Mouse (Mus musculus): ENCODE results near the gene Smarcb1.

Gene Smarcb1

DNA sequence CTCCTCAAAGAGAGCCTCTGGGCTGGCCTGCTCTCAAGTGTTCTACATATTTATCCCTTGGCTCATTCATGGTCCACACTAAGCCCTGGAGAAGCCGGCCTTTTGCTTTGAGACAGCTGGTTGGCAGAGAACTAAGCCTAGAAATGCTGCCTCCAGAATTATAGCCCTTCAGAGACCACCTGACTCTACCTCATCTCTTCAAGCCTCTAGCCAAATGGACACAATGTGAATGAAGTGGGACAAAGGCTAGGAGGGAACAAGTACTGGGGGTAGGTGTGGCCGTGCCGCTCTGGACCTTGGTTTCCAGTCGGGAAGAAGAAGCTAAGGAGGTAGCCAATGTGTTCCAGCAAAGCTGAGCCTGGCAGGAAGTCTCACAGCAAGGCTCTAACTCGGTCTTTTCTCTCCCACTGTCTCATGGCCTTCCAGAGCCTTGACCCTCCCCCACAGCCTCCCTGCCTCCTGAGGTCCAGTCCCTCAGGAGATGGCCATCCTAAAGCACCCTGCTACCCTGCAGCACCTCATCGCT is 23.3 kb downstream of the Smarcb1 start:
- in situ Hi-C loops (cut with MboI; ENCODE audit: low pct_unique_long_range_greater_than_20kb in 1 of 2, low sequenced_read_pairs in 2 of 2, unreplicated experiment in 1 of 2), result no loop called here

DNA sequence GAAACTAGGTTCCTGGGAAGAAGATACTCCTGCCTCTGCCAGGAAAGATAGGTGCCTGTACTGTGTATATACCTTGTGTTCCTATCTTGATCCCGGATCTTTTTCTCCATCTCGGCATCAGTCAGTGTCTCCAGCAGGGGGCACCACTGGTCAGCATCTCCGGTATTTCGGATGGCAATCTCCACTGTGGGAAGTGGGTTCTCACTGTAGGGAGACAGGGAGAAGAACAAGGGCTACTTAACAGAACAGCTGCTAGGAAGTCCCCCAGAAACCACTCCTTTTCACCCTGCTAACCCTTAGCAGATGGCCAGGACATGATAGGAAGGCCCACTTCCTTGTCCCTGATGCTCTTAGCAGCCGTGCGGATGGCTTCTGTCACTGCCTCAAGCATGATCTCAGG is 24.0 kb downstream of the Smarcb1 start:
- in situ Hi-C loops (cut with MboI; ENCODE audit: low pct_unique_long_range_greater_than_20kb in 1 of 2, low sequenced_read_pairs in 2 of 2, unreplicated experiment in 1 of 2), result no loop called here

DNA sequence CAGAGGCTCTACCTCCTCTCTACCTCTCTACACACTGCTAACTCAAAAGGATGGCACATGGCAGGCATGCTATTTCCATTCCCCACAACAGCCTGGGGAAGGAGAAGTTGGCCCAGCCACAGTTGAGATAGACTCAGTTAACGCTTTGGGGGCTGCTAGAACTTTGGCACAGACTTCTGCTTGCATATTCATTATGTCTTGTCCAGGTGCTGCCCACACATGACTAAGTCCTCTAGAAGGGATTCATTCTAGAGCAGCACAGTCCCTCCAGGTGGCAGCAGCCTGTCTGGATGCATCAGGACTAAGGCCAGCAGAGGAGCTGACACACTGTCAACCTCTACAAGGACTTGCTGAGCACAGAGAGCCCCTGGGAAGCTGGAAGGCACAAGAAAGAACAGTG is 25.2 kb downstream of the Smarcb1 start:
- in situ Hi-C loops (cut with MboI; ENCODE audit: low pct_unique_long_range_greater_than_20kb in 1 of 2, low sequenced_read_pairs in 2 of 2, unreplicated experiment in 1 of 2), result no loop called here

DNA sequence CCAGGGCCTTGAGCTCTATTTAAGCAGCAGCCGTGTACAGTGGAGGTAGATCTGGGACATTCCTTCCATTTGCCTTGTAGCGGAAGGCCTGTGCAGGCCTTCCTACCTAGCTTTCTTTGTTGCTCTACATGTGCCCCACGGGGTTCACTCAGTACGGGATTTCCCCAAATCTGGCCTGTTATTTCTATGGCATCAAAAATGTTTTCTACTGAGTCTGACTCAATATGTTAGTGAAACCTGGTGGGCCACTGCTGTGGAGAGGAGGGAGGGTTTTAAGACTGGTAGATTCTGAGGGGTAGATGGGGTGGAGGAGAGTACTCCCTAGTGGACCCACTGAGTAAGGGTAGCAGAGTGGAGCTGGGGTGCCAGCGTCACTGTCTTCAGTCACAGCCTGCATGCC is 25.7 kb downstream of the Smarcb1 start:
- in situ Hi-C loops (cut with MboI; ENCODE audit: low pct_unique_long_range_greater_than_20kb in 1 of 2, low sequenced_read_pairs in 2 of 2, unreplicated experiment in 1 of 2), result no loop called here

DNA sequence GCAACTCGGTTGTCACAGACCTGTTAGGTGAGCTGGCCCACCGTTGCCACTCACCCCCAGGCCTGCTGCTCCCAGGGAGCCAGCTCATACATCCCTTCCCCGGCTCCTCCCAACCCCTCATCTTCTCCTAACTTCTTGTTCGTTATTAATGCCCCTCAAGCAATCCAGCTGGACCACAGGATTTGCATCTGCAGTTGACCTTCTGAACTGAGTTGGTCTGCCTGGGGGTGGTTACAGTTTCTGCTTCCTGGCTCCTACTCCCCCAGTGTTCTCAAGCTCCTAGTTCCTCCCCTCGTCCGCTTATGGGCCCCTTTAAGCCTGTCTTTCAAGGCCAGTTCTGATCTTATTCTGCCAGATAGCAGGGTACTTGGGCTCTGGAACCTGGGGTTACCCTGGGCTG is 26.8 kb downstream of the Smarcb1 start:
- in situ Hi-C loops (cut with MboI; ENCODE audit: low pct_unique_long_range_greater_than_20kb in 1 of 2, low sequenced_read_pairs in 2 of 2, unreplicated experiment in 1 of 2), result no loop called here

DNA sequence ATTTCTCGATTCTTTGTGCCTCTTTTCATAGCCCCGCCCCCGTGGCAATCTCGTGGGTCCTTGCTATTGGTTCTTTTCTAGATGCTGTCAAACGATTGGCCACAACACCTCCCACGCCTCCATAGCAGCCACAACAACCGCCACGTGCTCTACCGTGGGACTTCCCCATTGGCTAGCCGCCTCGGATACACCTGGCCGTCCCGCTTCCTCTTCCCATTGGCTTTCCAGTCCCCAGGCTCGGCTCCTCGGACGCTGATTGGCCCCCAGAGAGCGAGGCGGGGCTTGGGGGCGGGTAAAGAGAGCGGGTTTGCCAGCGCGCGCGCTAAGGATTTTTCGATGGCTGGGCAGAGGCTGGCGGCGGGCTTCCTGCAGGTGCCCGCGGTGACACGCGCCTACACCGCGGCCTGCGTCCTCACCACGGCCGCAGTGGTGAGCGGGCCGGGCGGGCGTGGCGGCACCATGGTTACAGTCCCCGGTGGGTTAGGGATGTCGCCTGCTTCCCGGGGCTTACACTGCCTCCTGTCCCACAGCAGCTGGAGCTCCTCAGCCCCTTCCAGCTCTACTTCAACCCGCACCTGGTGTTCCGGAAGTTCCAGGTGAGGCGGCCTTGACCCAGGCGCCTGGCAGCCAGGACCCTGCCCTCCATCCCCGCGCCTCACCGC is 28.2 kb downstream of the Smarcb1 start, which contains the start of gene Derl3:
Gene Derl3, plus strand, starts transcription at position 325 of the 662 bp plus-strand sequence.
- in situ Hi-C loops (cut with MboI; ENCODE audit: low pct_unique_long_range_greater_than_20kb in 1 of 2, low sequenced_read_pairs in 2 of 2, unreplicated experiment in 1 of 2), result no loop called here

DNA sequence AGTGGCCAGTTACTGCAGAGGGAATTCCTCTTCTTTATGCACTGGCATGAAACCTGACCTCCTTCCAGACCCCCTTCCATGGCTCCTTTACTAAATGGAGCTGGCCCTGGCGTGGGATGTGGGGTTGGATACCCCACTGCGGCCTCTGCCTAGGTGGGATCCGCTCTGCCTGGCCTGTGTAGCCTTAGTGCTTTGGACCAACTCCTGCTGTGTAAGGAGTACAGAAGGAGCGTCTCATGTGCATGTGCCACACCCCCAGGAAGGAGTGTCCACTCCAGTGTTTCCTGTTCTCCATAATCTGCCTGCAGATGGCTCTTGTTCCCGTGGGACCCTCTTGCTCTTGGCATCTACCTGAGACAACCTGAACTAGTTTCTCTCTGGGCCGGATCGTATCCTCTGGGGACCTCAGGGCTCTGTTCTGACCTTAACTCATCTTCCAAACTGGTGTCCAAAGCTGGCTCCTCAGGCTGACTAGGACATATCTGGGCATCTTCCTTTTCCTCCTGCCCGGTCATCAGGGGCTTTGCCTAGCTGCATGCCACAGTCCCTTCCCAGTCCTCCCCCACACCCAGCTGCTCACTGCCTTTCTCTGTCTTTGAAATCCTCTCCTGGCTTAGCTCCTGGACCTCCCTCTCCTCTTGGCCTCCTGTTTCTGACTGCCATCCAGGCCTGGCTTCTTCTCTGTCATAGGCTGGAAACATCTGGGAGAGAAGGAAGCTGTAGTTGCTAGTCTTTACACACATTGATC is 31.8 kb downstream of the Smarcb1 start:
- in situ Hi-C loops (cut with MboI; ENCODE audit: low pct_unique_long_range_greater_than_20kb in 1 of 2, low sequenced_read_pairs in 2 of 2, unreplicated experiment in 1 of 2), result loop anchor here in 1 of 2 experiments (5.0 kb wide), 1 partner anchor 63 kb away; the partner anchor contains the start of gene Gm5134

DNA sequence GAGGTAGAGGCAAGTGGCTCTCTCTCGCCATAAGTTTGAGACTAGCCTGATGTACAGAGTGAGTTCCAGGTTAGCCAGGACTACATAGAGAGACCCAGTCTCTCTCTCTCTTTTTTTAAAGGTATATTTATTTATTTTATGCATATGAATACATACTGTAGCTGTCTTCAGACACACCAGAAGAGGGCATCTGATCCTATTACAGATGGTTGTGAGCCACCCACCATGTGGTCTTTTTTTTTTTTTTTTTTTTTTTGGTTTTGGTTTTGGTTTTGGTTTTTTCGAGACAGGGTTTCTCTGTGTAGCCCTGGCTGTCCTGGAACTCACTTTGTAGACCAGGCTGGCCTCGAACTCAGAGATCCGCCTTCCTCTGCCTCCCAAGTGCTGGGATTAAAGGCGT is 33.9 kb downstream of the Smarcb1 start:
- in situ Hi-C loops (cut with MboI; ENCODE audit: low pct_unique_long_range_greater_than_20kb in 1 of 2, low sequenced_read_pairs in 2 of 2, unreplicated experiment in 1 of 2), result loop anchor here in 1 of 2 experiments (5.0 kb wide), 1 partner anchor 65 kb away; the partner anchor contains the start of gene Gm5134

DNA sequence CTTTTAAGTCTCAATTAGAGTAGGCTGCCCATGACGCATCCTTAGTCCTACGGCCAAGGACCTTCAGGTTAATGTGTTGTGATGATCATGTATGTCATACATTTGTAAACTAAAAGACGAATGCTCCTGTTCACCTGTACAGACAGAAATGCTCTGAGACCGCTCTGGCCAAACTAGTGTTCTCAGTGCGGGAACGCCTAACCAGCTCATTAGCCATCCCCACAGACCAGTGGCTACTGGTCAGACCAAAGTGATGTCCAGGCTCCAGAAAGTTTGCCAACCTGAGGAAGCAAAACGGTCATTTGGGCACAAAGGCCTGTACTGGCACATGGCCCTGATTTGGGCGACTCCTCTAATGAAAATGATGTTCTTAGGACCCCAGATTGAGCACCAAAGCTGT is 36.7 kb downstream of the Smarcb1 start:
- in situ Hi-C loops (cut with MboI; ENCODE audit: low pct_unique_long_range_greater_than_20kb in 1 of 2, low sequenced_read_pairs in 2 of 2, unreplicated experiment in 1 of 2), result loop anchor here in 1 of 2 experiments (5.0 kb wide), 1 partner anchor 68 kb away; the partner anchor contains the start of gene Gm5134

DNA sequence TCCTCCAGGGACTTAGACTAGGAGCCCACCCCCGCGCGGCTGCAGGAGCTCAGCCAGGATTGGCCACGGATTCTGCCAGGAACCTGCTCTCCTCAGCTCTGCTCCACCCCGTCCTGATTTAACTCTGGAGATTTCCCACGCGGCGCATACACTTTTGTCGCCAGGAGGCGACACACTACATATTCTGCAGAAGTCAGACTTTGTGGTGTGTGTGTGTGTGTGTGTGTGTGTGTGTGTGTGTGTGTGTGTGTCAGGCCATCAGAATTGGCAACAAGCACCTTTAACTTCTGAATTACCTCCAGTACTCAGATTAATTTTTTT is 38.2 kb downstream of the Smarcb1 start:
- in situ Hi-C loops (cut with MboI; ENCODE audit: low pct_unique_long_range_greater_than_20kb in 1 of 2, low sequenced_read_pairs in 2 of 2, unreplicated experiment in 1 of 2), result no loop called here

DNA sequence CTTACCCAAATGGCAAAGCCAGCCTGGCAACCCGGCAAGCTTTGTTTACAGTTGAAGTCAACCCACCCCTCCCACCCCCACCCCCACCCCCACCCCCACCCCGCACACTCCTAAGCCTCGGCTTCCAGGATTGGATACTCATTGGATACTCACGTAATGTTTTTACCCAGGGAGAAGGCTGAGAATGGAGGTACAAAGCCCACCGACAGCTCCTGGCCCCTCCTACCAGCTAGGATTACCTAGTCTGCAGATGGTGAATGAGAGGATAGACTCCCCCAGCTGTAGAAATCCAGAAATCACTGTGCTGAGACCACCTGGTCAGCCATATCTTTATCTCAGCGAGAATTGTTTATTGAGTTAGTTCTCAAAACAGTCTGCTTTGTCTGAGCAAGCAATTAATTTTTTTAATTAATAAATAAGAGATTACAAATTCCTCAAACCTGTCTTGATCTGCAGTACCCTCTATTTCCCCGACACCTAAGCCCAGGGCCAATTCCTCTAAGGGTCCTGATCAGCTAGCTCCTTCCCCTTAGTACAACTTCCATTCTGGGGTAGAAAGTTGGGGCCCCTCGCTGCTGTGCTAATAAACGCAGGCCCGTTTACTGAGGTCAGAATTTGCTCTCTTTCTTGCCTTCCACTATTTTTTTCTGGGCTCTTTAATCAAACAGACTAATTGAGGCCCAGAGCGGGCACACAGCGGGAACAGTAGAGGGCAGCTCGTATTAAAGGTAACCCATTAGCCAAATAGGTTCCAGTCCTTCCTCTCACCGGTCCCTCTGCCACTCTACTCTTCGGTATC is 38.8 kb downstream of the Smarcb1 start:
- in situ Hi-C loops (cut with MboI; ENCODE audit: low pct_unique_long_range_greater_than_20kb in 1 of 2, low sequenced_read_pairs in 2 of 2, unreplicated experiment in 1 of 2), result no loop called here

DNA sequence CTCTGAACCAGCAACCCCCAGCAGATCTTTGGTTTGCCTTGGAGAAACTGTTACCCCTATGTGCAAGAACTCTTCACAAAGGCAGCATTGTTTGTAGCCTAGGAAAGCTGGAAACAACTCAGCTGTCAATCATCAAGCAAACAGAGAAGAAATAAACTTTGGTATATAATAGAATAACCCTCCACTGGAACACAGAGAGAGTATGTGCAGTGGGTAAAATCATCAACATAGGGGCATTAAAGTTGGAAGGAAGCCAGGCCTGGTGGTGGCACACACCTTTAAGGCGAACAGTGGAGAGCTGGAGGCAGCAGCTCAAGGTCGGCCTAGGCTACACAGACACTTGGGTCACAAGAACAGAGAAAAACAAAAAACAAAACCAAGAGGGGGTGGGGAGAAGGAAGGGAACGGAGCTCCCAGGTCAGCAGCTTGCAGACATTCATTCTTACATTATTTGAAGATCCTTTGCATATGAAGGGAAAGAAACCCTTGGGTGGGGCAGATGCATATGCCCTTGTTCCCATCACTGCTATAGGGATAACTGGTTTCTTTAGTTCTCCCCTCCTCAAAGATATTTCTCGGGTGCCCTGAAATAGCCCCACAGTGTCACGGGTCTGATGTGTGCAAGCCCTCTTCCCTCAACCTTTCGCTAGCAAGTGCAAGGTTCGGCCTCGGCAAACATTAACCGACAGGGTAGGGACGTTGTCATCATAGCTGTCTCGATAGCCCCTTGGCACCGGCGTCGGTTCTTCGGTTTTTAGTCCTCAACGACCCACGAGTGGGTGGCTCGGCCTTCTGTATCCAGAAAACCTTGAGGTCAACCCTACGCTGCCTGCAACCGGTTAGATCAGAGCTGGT is 39.6 kb downstream of the Smarcb1 start:
- in situ Hi-C loops (cut with MboI; ENCODE audit: low pct_unique_long_range_greater_than_20kb in 1 of 2, low sequenced_read_pairs in 2 of 2, unreplicated experiment in 1 of 2), result no loop called here

DNA sequence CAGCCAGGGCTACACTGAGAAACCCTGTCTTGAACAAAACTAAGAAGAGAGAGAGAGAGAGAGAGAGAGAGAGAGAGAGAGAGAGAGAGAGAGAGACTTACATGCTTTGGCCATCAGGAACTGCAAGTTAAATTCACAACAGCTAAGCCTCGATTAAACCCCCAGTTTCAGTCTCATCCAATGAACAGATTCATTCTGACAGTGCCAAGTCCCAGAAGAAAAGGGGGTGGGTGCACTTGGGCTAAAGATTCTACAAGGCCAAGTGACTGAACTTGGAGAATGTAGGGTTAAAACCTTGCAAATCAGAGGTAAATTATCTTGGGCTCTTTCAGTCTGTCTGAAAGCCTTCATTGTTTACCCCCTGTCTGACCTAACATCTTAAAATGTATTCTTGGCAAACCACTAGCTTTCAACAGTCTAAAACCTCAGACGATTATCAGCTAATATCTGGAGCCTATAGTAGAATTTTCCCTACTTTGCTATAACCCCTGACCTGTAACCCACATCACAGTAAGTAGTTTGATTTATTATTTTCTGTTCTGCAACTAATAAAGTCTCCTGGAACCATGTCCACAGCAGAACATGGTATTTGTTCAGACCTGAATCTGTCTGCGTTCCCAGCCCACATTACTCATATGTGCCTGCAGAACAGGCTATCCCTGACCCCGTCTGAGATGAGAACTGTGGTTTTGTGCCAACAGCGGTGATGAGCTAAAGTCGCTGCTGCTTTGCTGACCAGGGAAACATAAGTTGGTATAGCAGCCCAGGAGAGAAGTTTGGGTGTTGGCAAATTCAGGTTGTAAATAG is 40.4 kb downstream of the Smarcb1 start:
- in situ Hi-C loops (cut with MboI; ENCODE audit: low pct_unique_long_range_greater_than_20kb in 1 of 2, low sequenced_read_pairs in 2 of 2, unreplicated experiment in 1 of 2), result no loop called here

DNA sequence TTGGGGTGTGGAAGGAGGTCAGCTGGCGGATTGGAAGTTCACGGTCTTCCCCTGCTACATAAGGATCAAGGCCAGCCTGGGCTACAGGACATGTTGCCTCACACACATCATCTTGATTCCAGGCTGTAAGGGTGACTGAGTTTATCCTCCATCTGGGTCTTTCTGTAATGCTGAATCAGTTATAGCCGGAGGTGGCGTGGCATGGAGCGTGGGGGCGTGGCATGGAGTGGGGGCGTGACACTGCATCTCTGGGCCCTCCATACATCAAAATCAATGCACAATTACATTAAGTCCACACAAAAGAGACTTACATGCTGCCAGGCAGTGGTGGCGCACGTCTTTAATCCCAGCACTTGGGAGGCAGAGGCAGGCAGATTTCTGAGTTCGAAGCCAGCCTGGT is 41.1 kb downstream of the Smarcb1 start:
- in situ Hi-C loops (cut with MboI; ENCODE audit: low pct_unique_long_range_greater_than_20kb in 1 of 2, low sequenced_read_pairs in 2 of 2, unreplicated experiment in 1 of 2), result no loop called here

DNA sequence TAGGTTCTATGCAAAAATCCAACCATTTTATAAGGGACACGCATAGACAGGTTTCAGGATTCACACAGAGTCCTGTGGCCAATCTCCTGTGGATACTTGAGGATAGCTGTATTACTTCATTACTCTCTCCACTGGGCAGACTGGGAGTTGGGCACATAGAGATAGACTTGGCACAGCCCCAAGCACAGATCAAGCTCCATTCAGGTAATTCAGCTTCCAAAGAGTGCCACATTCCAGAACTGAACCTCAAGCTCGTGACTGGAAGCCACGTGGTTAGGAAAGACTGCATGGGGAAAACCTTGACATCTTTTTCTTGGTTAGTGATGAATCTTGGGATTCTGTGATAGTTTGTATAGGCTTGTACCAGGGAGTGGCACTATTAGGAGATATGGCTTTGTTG is 42.6 kb downstream of the Smarcb1 start:
- in situ Hi-C loops (cut with MboI; ENCODE audit: low pct_unique_long_range_greater_than_20kb in 1 of 2, low sequenced_read_pairs in 2 of 2, unreplicated experiment in 1 of 2), result no loop called here

DNA sequence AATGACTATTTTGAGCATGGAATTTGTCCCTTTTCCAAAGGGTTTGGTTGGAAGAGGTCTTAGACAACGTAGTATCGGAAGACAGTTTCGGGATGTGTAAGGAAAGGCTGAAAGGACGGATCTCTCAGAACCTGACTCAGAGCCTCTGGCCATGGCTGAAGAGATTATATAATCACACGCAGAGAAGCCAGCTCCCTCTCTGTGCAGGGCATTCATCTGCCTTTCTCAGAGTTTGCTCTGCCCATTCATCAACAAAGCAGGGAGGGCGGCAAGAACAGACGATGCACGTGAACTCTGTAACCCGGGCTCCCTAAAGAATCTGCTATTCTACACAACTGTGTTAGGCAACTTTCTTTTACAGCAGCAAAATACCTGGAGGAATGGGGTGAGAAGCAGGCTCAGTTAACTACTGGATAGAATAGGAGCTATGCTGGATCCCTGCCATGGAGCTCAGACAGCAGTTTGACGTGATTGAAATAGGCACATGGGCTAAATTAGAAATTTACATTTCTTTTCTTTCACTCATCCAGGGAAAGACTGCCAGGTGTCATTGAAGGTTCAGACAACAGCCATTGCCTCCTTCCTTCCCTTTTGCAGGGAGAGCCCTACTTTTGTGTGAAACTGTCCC is 47.8 kb downstream of the Smarcb1 start:
- in situ Hi-C loops (cut with MboI; ENCODE audit: low pct_unique_long_range_greater_than_20kb in 1 of 2, low sequenced_read_pairs in 2 of 2, unreplicated experiment in 1 of 2), result loop anchor here in 1 of 2 experiments (5.0 kb wide), 1 partner anchor 64 kb away; the partner anchor contains the start of gene Mmp11
